Mouse (Mus musculus) forebrain, postnatal 0 days (tissue): ENCODE data around the gene Stat3. TPM values are rescaled to one million over a fixed set of nuclear protein-coding genes. Genes with fewer than 3 reads are reported as not detected.
A peak's percentile ranks its signal among the peaks of the same experiment; 100 is the strongest.

ENCODE experiments used
- ATAC-seq: fragments of 200-750 bp; cut with Nextera tagmentation; 2 replicates; pipeline ENCODE4 v1.8.0; 2017; ENCODE audit warnings: mild to moderate bottlenecking, moderate library complexity
- DNase-seq: peaks from one replicate; pipeline ENCODE4 v3.0.0-alpha.2; 2015
- H3K27ac ChIP-seq: fragments of 300-500 bp; sonication (generic); 2 replicates; pipeline ENCODE4 v1.5.1; 2014; ENCODE audit warnings: low read depth, mild to moderate bottlenecking, antibody characterized with exemption, low read length, moderate library complexity, mixed read lengths
- H3K27me3 ChIP-seq: fragments of 300-500 bp; sonication (generic); 2 replicates; pipeline ENCODE4 v1.6.1; 2014; ENCODE audit warnings: mild to moderate bottlenecking, low read length, mixed read lengths; ENCODE audit not compliant: insufficient read depth
- H3K36me3 ChIP-seq: fragments of 300-500 bp; sonication (generic); 2 replicates; pipeline ENCODE4 v1.6.1; 2014; ENCODE audit warnings: mild to moderate bottlenecking, moderate library complexity; ENCODE audit not compliant: insufficient read depth
- H3K4me1 ChIP-seq: fragments of 300-500 bp; sonication (generic); 2 replicates; pipeline ENCODE4 v1.6.1; 2014; ENCODE audit warnings: antibody characterized with exemption; ENCODE audit not compliant: insufficient read depth
- H3K4me2 ChIP-seq: fragments of 300-500 bp; sonication (generic); 2 replicates; pipeline ENCODE4 v1.6.1; 2014; ENCODE audit warnings: low read depth, mild to moderate bottlenecking, moderate library complexity
- H3K4me3 ChIP-seq: fragments of 300-500 bp; sonication (generic); 2 replicates; pipeline ENCODE4 v1.5.1; 2014; ENCODE audit warnings: low read depth, low read length, mixed read lengths
- H3K9ac ChIP-seq: fragments of 300-500 bp; sonication (generic); 2 replicates; pipeline ENCODE4 v1.6.1; 2014; ENCODE audit warnings: mild to moderate bottlenecking
- H3K9me3 ChIP-seq: fragments of 300-500 bp; sonication (generic); 2 replicates; pipeline ENCODE4 v1.6.1; 2016; ENCODE audit warnings: low read length
- CTCF ChIP-seq: sonication (generic); IDR thresholded peaks from 2 replicates; pipeline ENCODE4 v1.5.1; 2016; ENCODE audit warnings: antibody characterized with exemption, control low read depth, low read depth
- WGBS: fragments of 180-500 bp; shearing (Covaris S2); extraction: QIAGEN DNeasy Blood & Tissue Kit; methylation state at CpG from one replicate; pipeline ENCODE4 v1.1.7; 2014; 5-methylcytosine and 5-hydroxymethylcytosine counted together
- polyA plus RNA-seq: library from polyadenylated mRNA; unstranded; fragments of >200 nt; fragmentation: Nextera tagmentation; extraction: Ambion mirVana; gene quantifications from 2 replicates; pipeline ENCODE4 v1.2.1, GENCODE M21; 2015
- total RNA-seq: library from RNA; depleted of rRNA; stranded (reverse); fragments of >200 nt; gene quantifications from 2 replicates; pipeline ENCODE4 v1.2.3, GENCODE M21; 2014

The Stat3 gene
- total and polyA plus RNA-seq, 2 experiments from 2014 or later, result 31.2 to 42.5 TPM

DNA sequence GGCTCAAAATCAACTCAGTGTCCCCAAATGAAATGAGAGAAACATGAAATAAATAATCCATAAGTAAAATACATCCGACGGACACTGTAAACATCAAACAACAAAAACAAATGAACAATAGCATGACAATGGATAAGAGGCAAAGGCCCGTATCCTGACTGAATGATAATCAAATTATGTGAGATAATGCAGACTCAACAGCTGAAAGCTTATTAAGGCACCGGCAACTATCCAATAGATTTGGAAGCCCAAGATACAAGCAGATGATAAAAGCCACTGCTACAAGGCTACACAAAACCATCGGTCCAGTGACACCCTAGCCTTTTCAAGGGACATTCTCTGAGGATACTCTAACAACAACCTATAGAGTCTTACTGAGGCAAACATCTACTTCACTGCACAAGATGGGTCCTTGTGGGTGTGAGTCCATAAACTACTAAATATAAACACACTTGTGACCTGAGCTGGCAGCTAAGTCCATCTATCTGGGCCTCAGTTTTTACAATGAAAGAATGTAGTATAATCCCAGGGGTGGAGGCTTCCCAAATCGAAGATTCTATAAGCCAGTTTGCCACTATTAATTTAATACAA lies 90.5 kb downstream of the Stat3 start:
- Histone ChIP-seq H3K27ac (no peak overlapping the region), H3K4me1 (peaks cover 11% of the 10 kb centered on the region; the same call in 1 of the 2 replicates), H3K9ac (peak overlapping the region; percentile 3; the same call in 1 of the 2 replicates), H3K9me3 (no peaks in the 10 kb centered on the region), H3K36me3 (no peaks in the 10 kb centered on the region), H3K4me2 (peak overlapping the region; percentile 92), H3K27me3 (no peaks in the 10 kb centered on the region; the same call in 1 of the 2 replicates), H3K4me3 (peak overlapping the region; percentile 83)
- no peak for DNase-seq
- no peak for TF ChIP-seq CTCF
- 64% methylated on average over 6 of the region's 6 CpGs for WGBS
- ATAC-seq, result no peak

DNA sequence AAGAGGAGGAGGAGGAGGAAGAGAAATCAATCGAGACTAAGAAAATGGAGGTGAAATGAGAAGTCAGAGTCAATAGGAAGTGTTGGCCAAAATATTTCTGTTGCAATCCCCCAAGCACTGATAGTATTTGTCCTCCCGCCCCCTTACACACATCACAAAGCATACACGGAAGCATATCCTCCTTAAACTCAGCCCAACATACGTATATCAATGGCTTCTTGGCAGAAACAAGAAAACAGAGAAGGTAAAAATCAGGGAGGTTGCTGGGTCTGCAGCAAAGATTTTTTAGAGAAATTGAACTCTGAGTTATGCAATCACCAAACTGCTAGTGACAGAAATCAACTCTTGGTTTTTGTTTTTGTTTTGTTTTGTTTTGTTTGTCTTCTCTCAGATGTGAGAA lies 91.3 kb downstream of the Stat3 start:
- no peak for TF ChIP-seq CTCF
- 82% methylated on average over 4 of the region's 4 CpGs for WGBS
- DNase-seq, result no peak
- Histone ChIP-seq H3K9me3 (no peaks in the 10 kb centered on the region), H3K27ac (no peak overlapping the region), H3K4me3 (no peak overlapping the region), H3K36me3 (no peaks in the 10 kb centered on the region), H3K9ac (no peak overlapping the region), H3K4me1 (peaks cover 11% of the 10 kb centered on the region; the same call in 1 of the 2 replicates), H3K4me2 (no peak overlapping the region), H3K27me3 (no peaks in the 10 kb centered on the region; the same call in 1 of the 2 replicates)
- ATAC-seq, result no peak

DNA sequence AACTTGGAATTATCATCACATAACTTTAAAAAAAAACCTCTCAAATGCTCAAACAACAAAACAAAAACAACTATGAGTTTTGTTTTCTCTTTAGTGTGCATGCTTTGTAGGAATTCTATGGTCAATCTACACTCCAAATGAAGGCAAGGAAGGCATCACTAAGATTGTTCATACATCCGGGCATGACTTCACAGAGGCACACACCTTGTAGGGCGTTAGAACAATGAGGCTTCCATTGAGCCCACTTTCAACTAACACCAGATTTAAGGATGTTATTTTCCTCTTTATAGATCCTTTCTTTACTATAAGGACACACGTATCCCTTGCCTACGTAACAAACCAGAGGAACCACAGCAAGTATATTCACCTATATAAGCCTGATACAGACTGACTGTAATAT lies 91.8 kb downstream of the Stat3 start:
- H3K4me1 ChIP-seq, result peaks cover 11% of the 10 kb centered on the region; the same call in 1 of the 2 replicates
- 88% methylated on average over 4 of the region's 4 CpGs for WGBS
- no peak overlapping the region for H3K27ac ChIP-seq
- H3K27me3 ChIP-seq, result no peaks in the 10 kb centered on the region; the same call in 1 of the 2 replicates
- DNase-seq (no peak), ATAC-seq (no peak)
- TF ChIP-seq CTCF, result no peak
- H3K4me2 ChIP-seq, result no peak overlapping the region
- H3K36me3 ChIP-seq, result no peaks in the 10 kb centered on the region
- no peak overlapping the region for H3K9ac ChIP-seq
- H3K9me3 ChIP-seq, result no peaks in the 10 kb centered on the region
- H3K4me3 ChIP-seq, result no peak overlapping the region

DNA sequence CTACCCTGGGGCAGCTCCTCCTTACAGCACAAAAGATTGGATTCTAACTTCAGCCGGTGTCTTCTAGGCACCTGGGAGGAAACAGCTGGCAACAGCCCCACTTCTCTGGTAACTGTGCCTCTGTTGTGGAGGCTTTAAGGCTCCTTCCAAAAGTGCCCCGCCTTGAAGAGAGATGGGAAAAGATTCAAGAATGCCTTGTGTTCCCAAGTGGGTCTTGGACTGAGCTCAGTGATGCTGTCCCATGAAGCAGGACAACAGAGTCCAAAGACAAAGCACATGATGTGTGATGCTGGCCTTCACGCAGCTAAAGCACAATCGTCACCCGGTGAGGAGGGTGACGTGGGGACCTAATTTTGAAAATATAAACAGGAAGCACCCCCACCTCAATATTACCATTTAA lies 93.5 kb downstream of the Stat3 start:
- H3K4me3 ChIP-seq, result no peak overlapping the region
- no peak for DNase-seq
- H3K27me3 ChIP-seq, result no peaks in the 10 kb centered on the region; the same call in 1 of the 2 replicates
- peaks cover 11% of the 10 kb centered on the region; the same call in 1 of the 2 replicates for H3K4me1 ChIP-seq
- H3K4me2 ChIP-seq, result no peak overlapping the region
- no peak for TF ChIP-seq CTCF
- H3K27ac ChIP-seq, result no peak overlapping the region
- no peaks in the 10 kb centered on the region for H3K9me3 ChIP-seq
- no peak for ATAC-seq
- H3K36me3 ChIP-seq, result no peaks in the 10 kb centered on the region
- H3K9ac ChIP-seq, result no peak overlapping the region
- WGBS, result 86% methylated on average over 6 of the region's 6 CpGs

DNA sequence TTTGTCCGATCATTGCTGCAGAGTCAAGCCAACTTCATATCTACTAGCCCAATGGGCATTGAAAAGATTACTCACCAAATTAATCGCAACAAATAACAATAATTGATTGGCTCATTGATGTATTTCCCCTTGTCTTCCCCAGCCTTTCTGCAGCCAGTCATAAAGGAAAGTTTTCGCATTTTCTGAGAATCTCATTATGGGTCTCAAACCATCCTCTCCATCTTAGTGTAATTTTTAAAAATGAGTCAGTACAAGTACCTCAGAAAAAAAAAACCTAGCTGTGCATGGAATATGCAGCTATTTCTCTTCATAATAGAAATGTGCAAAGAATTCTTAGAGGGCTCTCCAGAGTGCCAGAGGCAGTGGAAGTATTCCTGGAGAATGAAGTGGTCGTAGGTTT lies 95.2 kb downstream of the Stat3 start:
- Histone ChIP-seq H3K4me2 (no peak overlapping the region), H3K4me3 (no peak overlapping the region), H3K9ac (no peak overlapping the region), H3K9me3 (no peaks in the 10 kb centered on the region), H3K27me3 (no peaks in the 10 kb centered on the region; the same call in 1 of the 2 replicates), H3K36me3 (no peaks in the 10 kb centered on the region), H3K27ac (no peak overlapping the region), H3K4me1 (peaks cover 5% of the 10 kb centered on the region; the same call in 1 of the 2 replicates)
- no peak for TF ChIP-seq CTCF
- 92% methylated on average over 4 of the region's 4 CpGs for WGBS
- DNase-seq (no peak), ATAC-seq (no peak)

DNA sequence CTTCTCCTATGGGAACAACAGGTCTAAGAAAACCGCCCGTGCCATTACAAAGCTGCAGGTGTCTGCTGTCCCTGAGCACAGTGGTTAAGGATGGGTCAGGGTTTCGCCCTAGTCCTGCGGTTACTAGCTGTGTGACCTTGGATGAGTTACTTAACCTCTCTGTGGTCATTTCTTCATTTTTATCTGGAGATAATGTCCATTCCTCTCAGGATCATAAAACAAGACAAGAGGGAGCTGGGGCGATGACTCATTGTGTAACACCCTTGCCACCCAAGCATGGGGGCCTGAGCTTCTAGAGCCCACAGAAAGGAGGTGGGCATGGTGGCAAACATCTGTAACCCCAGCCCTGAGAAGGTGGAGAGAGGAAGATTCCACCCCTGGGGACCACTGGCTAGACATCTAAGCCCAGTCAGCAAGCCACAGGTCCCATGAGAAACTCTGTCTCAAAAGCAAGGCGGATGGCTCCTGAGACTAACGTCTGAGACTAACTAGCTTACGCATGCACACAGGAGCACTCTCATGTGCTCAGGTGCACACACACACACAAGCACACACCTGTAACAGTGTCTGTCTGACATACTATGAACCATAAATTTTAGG lies 96.2 kb downstream of the Stat3 start:
- Histone ChIP-seq H3K4me2 (no peak overlapping the region), H3K9me3 (no peaks in the 10 kb centered on the region), H3K4me1 (no peaks in the 10 kb centered on the region), H3K27ac (no peak overlapping the region), H3K4me3 (no peak overlapping the region), H3K36me3 (no peaks in the 10 kb centered on the region), H3K27me3 (no peaks in the 10 kb centered on the region), H3K9ac (no peak overlapping the region)
- TF ChIP-seq CTCF, result no peak
- no peak for DNase-seq
- WGBS, result 94% methylated on average over 8 of the region's 8 CpGs
- ATAC-seq, result no peak

DNA sequence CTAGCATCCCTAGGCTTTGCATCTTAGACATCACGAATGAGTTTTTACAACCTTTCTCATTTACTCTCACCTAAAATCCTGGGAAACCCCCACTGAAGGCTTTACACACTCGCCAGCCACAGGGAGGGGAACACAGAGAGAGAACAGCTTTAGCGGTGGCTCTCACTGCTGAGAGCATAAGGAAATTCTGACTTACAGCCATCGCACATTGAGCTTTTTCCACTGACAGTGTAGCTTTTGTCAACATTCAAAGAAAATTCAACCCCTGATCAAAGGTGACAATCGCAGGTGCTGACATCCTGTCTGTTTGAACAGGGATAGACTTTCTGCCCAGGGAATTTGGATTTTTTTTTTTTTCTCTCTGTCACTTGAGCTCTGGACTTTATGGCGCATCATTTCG lies 97.3 kb downstream of the Stat3 start:
- Histone ChIP-seq H3K4me2 (no peak overlapping the region), H3K9me3 (no peaks in the 10 kb centered on the region), H3K9ac (no peak overlapping the region), H3K4me1 (no peaks in the 10 kb centered on the region), H3K27ac (no peak overlapping the region), H3K27me3 (no peaks in the 10 kb centered on the region), H3K4me3 (no peak overlapping the region), H3K36me3 (no peaks in the 10 kb centered on the region)
- DNase-seq (no peak), ATAC-seq (no peak)
- TF ChIP-seq CTCF, result no peak
- WGBS, result 76% methylated on average over 7 of the region's 7 CpGs
